Mouse (Mus musculus) limb, embryonic 12.5 days (tissue): ENCODE results near the gene Pde6d. TPM values are rescaled to one million over a fixed set of nuclear protein-coding genes. Genes with fewer than 3 reads are reported as not detected.
A peak's percentile ranks its signal among the peaks of the same experiment; 100 is the strongest.

Experiments used
- ATAC-seq: fragments of 200-750 bp; cut with Nextera tagmentation; 2 replicates; pipeline ENCODE4 v1.8.0; 2017; ENCODE audit warnings: low read depth, moderate TSS enrichment; ENCODE audit not compliant: insufficient number of reproducible peaks, insufficient read depth, low FRiP score, low TSS enrichment
- H3K27ac ChIP-seq: fragments of 300-500 bp; sonication (generic); 2 replicates; pipeline ENCODE4 v1.5.1; 2016; ENCODE audit warnings: mild to moderate bottlenecking, moderate library complexity
- H3K27me3 ChIP-seq: fragments of 300-500 bp; sonication (generic); 2 replicates; pipeline ENCODE4 v1.6.1; 2016; ENCODE audit warnings: mild to moderate bottlenecking, moderate library complexity
- H3K36me3 ChIP-seq: fragments of 300-500 bp; sonication (generic); 2 replicates; pipeline ENCODE4 v1.6.1; 2016; ENCODE audit warnings: mild to moderate bottlenecking, moderate library complexity
- H3K4me1 ChIP-seq: fragments of 300-500 bp; sonication (generic); replicated peaks from 2 replicates; pipeline ENCODE4 v1.6.1; 2016
- H3K4me2 ChIP-seq: fragments of 300-500 bp; sonication (generic); 2 replicates; pipeline ENCODE4 v1.6.1; 2016; ENCODE audit warnings: mild to moderate bottlenecking, moderate library complexity
- H3K4me3 ChIP-seq: fragments of 300-500 bp; sonication (generic); replicated peaks from 2 replicates; pipeline ENCODE4 v1.5.1; 2016; ENCODE audit warnings: mild to moderate bottlenecking
- H3K9ac ChIP-seq: fragments of 300-500 bp; sonication (generic); replicated peaks from 2 replicates; pipeline ENCODE4 v1.6.1; 2016; ENCODE audit warnings: mild to moderate bottlenecking, moderate library complexity
- H3K9me3 ChIP-seq: fragments of 300-500 bp; sonication (generic); 2 replicates; pipeline ENCODE4 v1.6.1; 2016; ENCODE audit warnings: mild to moderate bottlenecking, moderate library complexity
- WGBS: fragments of 180-500 bp; shearing (Covaris S2); methylation state at CpG from one replicate; pipeline ENCODE4 v1.1.7; 2016; 5-methylcytosine and 5-hydroxymethylcytosine counted together
- polyA plus RNA-seq: library from polyadenylated mRNA; unstranded; fragments of >200 nt; fragmentation: Nextera tagmentation; extraction: Ambion mirVana; gene quantifications from 2 replicates; pipeline ENCODE4 v1.2.1, GENCODE M21; 2016

Gene Pde6d
- polyA plus RNA-seq, 1 experiment from 2014 or later = 90.7 TPM

DNA sequence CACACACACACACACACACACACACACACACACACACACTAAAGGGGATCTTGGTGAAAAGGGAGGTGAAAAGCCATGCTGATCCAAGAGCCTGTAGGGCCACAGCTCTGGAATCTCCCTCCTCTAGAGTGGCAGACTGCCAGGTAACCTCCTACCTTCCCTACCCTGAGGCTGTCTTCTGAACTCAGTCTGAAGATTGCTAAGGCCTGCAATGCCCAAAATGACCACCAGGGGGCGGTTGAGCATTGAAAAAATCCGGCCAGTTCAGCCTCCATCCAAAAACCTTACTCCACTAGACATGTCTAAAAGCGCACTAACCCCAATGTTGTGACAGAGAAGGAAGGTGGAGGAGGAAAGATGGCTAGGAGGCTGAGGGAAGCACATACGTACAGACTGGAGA, 80.9 kb downstream of the Pde6d start:
- Histone ChIP-seq H3K36me3 (no peaks in the 10 kb centered on the region), H3K27me3 (no peaks in the 10 kb centered on the region), H3K9me3 (no peaks in the 10 kb centered on the region), H3K4me2 (peak overlapping the region; percentile 62), H3K4me3 (no peak overlapping the region), H3K4me1 (peaks cover 46% of the 10 kb centered on the region), H3K27ac (peak overlapping the region; percentile 99), H3K9ac (no peak overlapping the region)
- ATAC-seq = no peak
- WGBS = 3% methylated on average over 4 of the region's 4 CpGs

DNA sequence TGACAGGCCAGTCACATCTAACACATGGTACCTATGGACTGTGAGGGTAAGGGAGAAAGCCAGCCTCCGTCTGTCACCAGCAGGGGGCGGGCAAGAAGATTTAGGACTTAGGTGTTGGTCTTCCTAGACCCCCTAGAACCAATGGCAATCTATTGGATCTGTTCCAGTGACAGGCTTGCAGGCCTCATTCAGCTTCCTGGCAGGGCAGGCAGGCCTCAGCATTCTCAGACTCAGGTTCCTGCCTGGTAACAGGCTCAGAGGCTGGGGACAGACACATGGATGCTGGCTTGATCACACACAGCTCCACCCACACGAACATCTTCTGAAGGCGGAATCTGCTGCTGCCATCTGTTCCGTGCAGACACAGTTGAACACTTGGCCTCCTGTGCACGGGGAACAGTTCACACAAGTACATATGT, 81.3 kb downstream of the Pde6d start:
- H3K9me3 ChIP-seq = no peaks in the 10 kb centered on the region
- H3K9ac ChIP-seq = no peak overlapping the region
- no peak overlapping the region for H3K4me2 ChIP-seq
- H3K27me3 ChIP-seq = no peaks in the 10 kb centered on the region
- peak overlapping the region; percentile 99 for H3K27ac ChIP-seq
- H3K4me3 ChIP-seq = no peak overlapping the region; the same call in 1 of the 2 replicates
- H3K4me1 ChIP-seq = peaks cover 46% of the 10 kb centered on the region
- ATAC-seq = no peak
- H3K36me3 ChIP-seq = no peaks in the 10 kb centered on the region
- WGBS = 29% methylated on average over 6 of the region's 6 CpGs

DNA sequence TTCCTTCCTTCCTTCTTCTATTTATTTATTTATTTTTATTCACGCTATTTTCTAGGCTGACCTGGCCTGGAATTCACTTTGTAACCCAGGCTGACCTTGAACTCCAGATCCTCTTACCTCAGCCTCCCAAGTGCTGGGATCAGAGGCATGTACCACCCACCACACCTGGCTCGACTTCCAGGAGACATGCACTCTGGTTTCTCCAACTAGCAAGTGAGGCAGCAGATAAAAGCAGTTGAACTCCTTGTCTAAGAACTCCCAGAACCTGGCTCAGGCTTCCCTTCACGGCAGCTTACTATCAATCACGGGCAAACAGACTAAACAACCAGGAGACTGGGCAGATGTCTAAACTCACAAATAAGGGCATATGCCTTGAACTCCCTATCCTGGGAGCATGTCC, 81.7 kb downstream of the Pde6d start:
- H3K4me2 ChIP-seq = no peak overlapping the region
- H3K27me3 ChIP-seq = no peaks in the 10 kb centered on the region
- H3K4me1 ChIP-seq = peaks cover 46% of the 10 kb centered on the region
- WGBS = 74% methylated on average over 4 of the region's 4 CpGs
- H3K4me3 ChIP-seq = no peak overlapping the region
- H3K36me3 ChIP-seq = no peaks in the 10 kb centered on the region
- H3K9ac ChIP-seq = no peak overlapping the region
- H3K9me3 ChIP-seq = no peaks in the 10 kb centered on the region
- H3K27ac ChIP-seq = no peak overlapping the region
- ATAC-seq = no peak

DNA sequence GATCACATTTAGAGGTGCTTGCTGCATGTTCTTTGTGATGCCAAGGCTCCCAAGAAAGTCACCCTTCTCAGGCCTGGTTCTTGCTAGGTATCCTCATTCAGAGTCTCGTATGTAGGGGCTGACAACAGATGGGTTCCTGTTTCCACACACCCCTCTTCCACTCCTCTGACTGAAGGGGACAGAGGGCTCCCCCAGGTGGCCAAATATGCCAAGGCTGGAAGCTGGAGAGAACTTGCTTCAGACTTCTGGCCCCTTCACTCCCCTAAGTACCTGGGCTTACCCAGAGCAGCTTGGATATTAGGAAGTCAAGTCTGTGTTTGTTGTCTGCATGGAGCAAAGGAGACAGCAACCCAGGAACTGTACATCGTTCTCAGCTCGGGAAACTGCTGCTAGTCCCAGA, 82.5 kb downstream of the Pde6d start:
- H3K4me3 ChIP-seq = no peak overlapping the region
- H3K9me3 ChIP-seq = no peaks in the 10 kb centered on the region
- no peak for ATAC-seq
- no peak overlapping the region for H3K9ac ChIP-seq
- H3K27me3 ChIP-seq = no peaks in the 10 kb centered on the region
- no peaks in the 10 kb centered on the region for H3K36me3 ChIP-seq
- H3K4me2 ChIP-seq = no peak overlapping the region
- WGBS = 39% methylated on average over 3 of the region's 3 CpGs
- H3K4me1 ChIP-seq = peaks cover 38% of the 10 kb centered on the region
- H3K27ac ChIP-seq = no peak overlapping the region; the same call in 1 of the 2 replicates

DNA sequence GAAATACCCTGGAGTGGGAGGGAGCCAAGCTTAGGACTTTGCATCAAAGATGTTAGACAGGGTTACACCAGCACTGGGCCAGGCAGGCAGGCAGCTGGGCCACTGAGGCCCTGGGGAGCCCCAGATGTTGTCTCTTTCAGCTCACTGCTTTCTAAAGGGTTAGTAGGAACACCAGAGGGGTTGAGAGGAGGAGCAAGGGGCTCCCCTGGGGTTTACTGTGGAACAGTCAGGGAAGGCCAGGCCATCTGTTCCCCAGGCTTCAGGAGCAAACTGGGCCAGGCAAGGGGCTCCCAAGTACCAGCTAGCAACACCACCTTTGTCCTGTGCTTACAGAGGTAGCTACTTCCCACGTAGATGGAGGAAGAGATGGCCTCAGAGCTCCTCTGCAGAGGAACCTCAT, 83.8 kb downstream of the Pde6d start:
- 54% methylated on average over 1 of the region's 1 CpGs for WGBS
- Histone ChIP-seq H3K9ac (no peak overlapping the region; the same call in 1 of the 2 replicates), H3K27me3 (no peaks in the 10 kb centered on the region), H3K4me2 (no peak overlapping the region), H3K4me1 (peaks cover 32% of the 10 kb centered on the region), H3K4me3 (no peak overlapping the region), H3K9me3 (no peaks in the 10 kb centered on the region), H3K27ac (0 out of 2 replicates have a peak overlapping the region, but pooled peaks have one; percentile 18), H3K36me3 (no peaks in the 10 kb centered on the region)
- no peak for ATAC-seq

DNA sequence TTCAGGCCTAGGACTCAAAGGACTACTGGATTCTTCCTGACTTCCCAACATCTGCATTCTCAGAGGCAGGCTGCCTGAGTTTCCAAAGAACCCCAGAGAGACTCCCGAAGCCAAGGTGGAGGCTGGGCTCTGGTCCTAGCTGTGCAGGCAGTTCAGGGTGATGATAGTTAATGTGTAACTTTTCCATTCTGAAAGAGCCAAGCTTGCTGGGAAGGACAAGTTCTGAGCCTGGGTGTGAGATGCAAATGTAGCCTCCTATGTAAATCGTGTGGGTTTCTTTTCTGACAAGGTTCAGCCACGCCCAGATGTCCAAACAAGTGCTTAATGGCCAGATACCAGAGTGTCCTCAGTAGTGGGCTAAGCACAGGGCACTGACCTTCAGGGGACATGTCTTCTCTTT, 84.4 kb downstream of the Pde6d start:
- Histone ChIP-seq H3K36me3 (no peaks in the 10 kb centered on the region), H3K27ac (no peak overlapping the region), H3K4me1 (peaks cover 25% of the 10 kb centered on the region), H3K27me3 (no peaks in the 10 kb centered on the region), H3K9me3 (no peaks in the 10 kb centered on the region), H3K9ac (no peak overlapping the region), H3K4me2 (no peak overlapping the region), H3K4me3 (no peak overlapping the region)
- ATAC-seq = no peak
- WGBS = 58% methylated on average over 3 of the region's 3 CpGs

DNA sequence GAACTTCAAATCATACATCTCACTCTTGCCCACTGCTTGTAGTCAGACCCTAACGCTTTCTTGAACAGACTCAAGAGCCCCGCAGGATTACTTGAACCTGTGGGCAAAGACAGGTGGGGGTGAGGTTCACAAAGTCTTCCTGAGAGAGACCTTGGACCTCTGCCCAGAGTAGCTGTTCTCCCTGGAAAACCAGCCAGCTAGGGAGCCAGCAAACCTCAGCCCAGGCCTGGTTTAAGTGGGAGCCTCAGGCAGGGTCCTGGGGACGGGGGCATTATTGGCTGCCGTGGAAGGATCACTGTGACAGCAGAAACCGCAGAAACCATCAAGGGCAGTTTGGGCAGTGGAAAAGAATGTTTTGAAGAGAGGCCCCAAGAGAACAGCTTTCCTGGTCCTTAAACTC, 85.1 kb downstream of the Pde6d start:
- no peak overlapping the region for H3K9ac ChIP-seq
- H3K9me3 ChIP-seq = no peaks in the 10 kb centered on the region
- H3K27ac ChIP-seq = 0 out of 2 replicates have a peak overlapping the region, but pooled peaks have one; percentile 4
- H3K4me3 ChIP-seq = no peak overlapping the region
- H3K36me3 ChIP-seq = no peaks in the 10 kb centered on the region
- ATAC-seq = no peak
- H3K27me3 ChIP-seq = no peaks in the 10 kb centered on the region
- peaks cover 24% of the 10 kb centered on the region for H3K4me1 ChIP-seq
- WGBS = 83% methylated on average over 5 of the region's 5 CpGs
- H3K4me2 ChIP-seq = no peak overlapping the region

DNA sequence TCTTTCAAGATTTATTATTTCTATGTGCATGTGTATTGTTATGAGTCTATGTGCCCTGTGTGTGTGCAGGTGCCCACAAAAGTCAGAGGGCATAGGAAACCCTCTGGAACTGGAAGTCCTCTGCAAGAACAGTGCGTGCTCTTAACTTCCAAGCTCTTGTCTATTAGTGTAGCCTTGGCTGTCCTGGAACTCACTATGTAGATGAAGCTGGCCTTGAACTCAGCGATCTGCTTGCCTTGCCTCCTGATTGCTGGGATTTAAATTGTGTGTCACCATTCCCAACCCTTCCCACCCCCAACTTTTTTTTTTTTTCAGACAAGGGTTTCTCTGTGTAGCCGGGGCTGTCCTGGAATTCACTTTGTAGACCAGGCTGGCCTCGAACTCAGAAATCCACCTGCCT, 86.1 kb downstream of the Pde6d start:
- ATAC-seq = no peak
- H3K4me3 ChIP-seq = no peak overlapping the region
- H3K9me3 ChIP-seq = no peaks in the 10 kb centered on the region
- H3K4me2 ChIP-seq = no peak overlapping the region
- no peaks in the 10 kb centered on the region for H3K27me3 ChIP-seq
- peaks cover 28% of the 10 kb centered on the region for H3K4me1 ChIP-seq
- H3K36me3 ChIP-seq = no peaks in the 10 kb centered on the region
- WGBS = 91% methylated on average over 4 of the region's 4 CpGs
- H3K9ac ChIP-seq = no peak overlapping the region
- no peak overlapping the region for H3K27ac ChIP-seq

DNA sequence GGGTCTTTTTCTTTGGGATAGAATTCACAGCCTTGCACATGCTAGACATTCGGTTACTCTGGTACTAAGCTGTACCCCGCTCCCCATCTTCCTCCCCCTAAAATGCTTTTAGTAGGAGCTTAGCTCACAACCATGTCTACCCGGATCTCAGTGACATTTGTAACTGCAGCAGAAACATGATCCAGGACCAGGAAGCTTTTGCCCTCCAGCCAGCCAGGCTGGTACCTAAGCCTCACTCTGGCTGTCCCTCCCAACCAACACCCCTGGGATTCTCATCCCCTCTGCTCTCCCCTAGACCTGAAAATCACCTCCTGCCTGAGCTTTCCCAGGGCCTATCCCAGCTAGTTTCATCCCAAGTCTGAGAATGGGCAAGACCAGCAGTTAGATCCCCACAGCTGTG, 88.6 kb downstream of the Pde6d start:
- Histone ChIP-seq H3K27me3 (no peaks in the 10 kb centered on the region), H3K36me3 (no peaks in the 10 kb centered on the region), H3K9me3 (no peaks in the 10 kb centered on the region), H3K9ac (no peak overlapping the region), H3K4me1 (peaks cover 21% of the 10 kb centered on the region), H3K4me2 (no peak overlapping the region), H3K4me3 (no peak overlapping the region), H3K27ac (no peak overlapping the region)
- WGBS = 67% methylated on average over 3 of the region's 3 CpGs
- ATAC-seq = no peak

Other genes with a start within 250 kb of the Pde6d start
- gene Ncl, start 223.2 kb downstream of the Pde6d start, polyA plus RNA-seq = 467 and 515 TPM in 2 replicates
- not detected in 2 replicates for gene Nmur1, start 156.4 kb downstream of the Pde6d start, polyA plus RNA-seq
- gene Tex44, start 156.3 kb downstream of the Pde6d start, polyA plus RNA-seq = not detected in 2 replicates
- 3,930 and 4,018 TPM in 2 replicates for gene Ptma, start 55.9 kb downstream of the Pde6d start, polyA plus RNA-seq
- gene Cops7b, start 275 bp upstream of the Pde6d start, polyA plus RNA-seq = 57.8 and 59.2 TPM in 2 replicates
- gene Nppc, start 87.9 kb upstream of the Pde6d start, polyA plus RNA-seq = 1.5 and 1.7 TPM in 2 replicates
- gene Dis3l2, start 121.2 kb upstream of the Pde6d start, polyA plus RNA-seq = 31.0 and 33.1 TPM in 2 replicates